8 mouse cellular contexts compared by ENCODE assay signal in the genomic region with DNA sequence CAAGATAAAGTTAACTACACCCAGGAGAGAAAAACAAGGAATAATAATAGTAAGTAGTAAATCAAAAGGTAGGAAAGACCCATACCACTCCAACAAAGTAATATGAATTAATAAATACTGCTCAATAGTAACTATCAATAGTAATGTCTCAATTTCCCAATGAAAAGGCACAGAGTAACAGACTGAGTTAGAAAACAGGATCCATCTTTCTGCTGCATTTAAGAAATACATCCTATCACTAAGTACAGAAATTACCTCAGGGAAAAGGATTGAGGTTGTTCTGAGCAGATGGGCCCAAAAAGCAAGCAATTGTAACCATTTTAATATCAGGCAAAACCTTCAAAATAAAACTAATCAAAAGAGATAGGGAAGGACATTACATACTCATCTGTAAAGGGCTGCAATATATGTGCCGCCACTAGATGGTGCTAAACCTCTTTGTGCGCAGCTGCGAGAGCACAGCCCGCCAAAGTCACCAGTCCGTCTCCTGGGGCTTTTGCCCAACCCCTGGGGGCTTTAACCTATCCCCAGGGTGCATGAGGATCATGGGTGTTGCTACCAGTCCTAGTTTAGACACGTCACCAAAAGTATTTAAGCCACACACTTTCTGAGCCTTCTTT.
A peak's percentile ranks its signal among the peaks of the same experiment; 100 is the strongest.
DNase-seq lines count a peak whose midpoint lies in the region; ATAC-seq lines count a peak whose summit lies in the region.
"Not testable (repeated sequence)": the region's sequence is repeated elsewhere in the genome, so short reads cannot be mapped to it uniquely, and the experiment has no call there.

No protein-coding gene starts in this region.

- not testable (repeated sequence) for H3K9ac ChIP-seq in hindbrain, embryonic 13.5 days; limb, embryonic 13.5 days; midbrain, embryonic 16.5 days (ENCODE audit: low read depth, low read length)

- H3K9me3 ChIP-seq in hindbrain, embryonic 13.5 days; limb, embryonic 13.5 days; midbrain, embryonic 16.5 days (replicated peaks; ENCODE audit: control insufficient read depth, low read length, poor library complexity, severe bottlenecking): not testable (repeated sequence)

- DNase-seq in CD8-positive naive resting alpha-beta T cell, adult 2 months (ENCODE audit: low read depth in 2 of 2, low spot score in 2 of 2), result peak; percentile 15 to 21
- DNase-seq in cerebellum, adult 8-10 months, result peak; percentile 29
- DNase-seq in frontal cortex, postnatal 25 days (ENCODE audit: low spot score in 2 of 2), result peak; percentile 42 to 43
- DNase-seq in kidney, postnatal 4 days, result peak; percentile 65 to 70
- peak; percentile 6 for DNase-seq in spleen, adult 12 weeks (ENCODE audit: low spot score)

- not testable (repeated sequence) for H3K4me2 ChIP-seq in hindbrain, embryonic 13.5 days; midbrain, embryonic 16.5 days (ENCODE audit: low read length)
- H3K4me2 ChIP-seq in limb, embryonic 13.5 days (replicated peaks), result 0 out of 2 replicates have a peak overlapping the region, but pooled peaks have one; percentile 9

- not testable (repeated sequence) for H3K4me3 ChIP-seq in hindbrain, embryonic 13.5 days; limb, embryonic 13.5 days; midbrain, embryonic 16.5 days (ENCODE audit: low read depth, low read length)

- H3K4me1 ChIP-seq in hindbrain, embryonic 13.5 days (replicated peaks); limb, embryonic 13.5 days; midbrain, embryonic 16.5 days (ENCODE audit: control insufficient read depth, insufficient read depth, low read length): not testable (repeated sequence)

- H3K36me3 ChIP-seq in hindbrain, embryonic 13.5 days; limb, embryonic 13.5 days; midbrain, embryonic 16.5 days (ENCODE audit: control insufficient read depth, insufficient read depth, low read length): not testable (repeated sequence)

- not testable (repeated sequence) for H3K27ac ChIP-seq in hindbrain, embryonic 13.5 days; limb, embryonic 13.5 days; midbrain, embryonic 16.5 days (ENCODE audit: low read length)

- ATAC-seq in hindbrain, embryonic 13.5 days (ENCODE audit: low FRiP score), result 0 out of 2 replicates have a peak, but pooled peaks have one; percentile 28
- not testable (repeated sequence) for ATAC-seq in limb, embryonic 13.5 days (ENCODE audit: low FRiP score, low read depth)
- 0 out of 2 replicates have a peak, but pooled peaks have one; percentile 17 for ATAC-seq in midbrain, embryonic 16.5 days

- H3K27me3 ChIP-seq in hindbrain, embryonic 13.5 days; limb, embryonic 13.5 days; midbrain, embryonic 16.5 days (ENCODE audit: control insufficient read depth, insufficient read depth, low read depth, low read length): not testable (repeated sequence)

- WGBS in hindbrain, embryonic 13.5 days, result 2% methylated on average over 6 of the region's 6 CpGs
- 2% methylated on average over 6 of the region's 6 CpGs for WGBS in limb, embryonic 13.5 days
- WGBS in midbrain, embryonic 16.5 days, result 0% methylated on average over 6 of the region's 6 CpGs

Comparison
In these comparisons a context has a peak if more than half of its experiments do, and no peak if none do; other contexts are left out.
1. DNase-seq: peak in every context shown above with its lines; median percentile 68 in kidney, postnatal 4 days; 42 in frontal cortex, postnatal 25 days; 29 in cerebellum, adult 8-10 months; 18 in CD8-positive naive resting alpha-beta T cell, adult 2 months; 6 in spleen, adult 12 weeks.